Mouse (Mus musculus): ENCODE results near the gene Hoxb13. TPM values are rescaled to one million over a fixed set of nuclear protein-coding genes. Genes with fewer than 3 reads are reported as not detected.

Gene Hoxb13
- total RNA-seq, 2 experiments from 2014 or later, result not detected

- DNase-seq (ENCODE audit: extremely low spot score in 1 of 2, low spot score in 1 of 2), result no peak
These were observed 6.8 kb upstream of the Hoxb13 start for GRCm38 (mm10) chr11:96187321-96187720.

- DNase-seq (ENCODE audit: extremely low spot score in 1 of 2, low spot score in 1 of 2), result no peak
These were observed 4.2 kb upstream of the Hoxb13 start for GRCm38 (mm10) chr11:96189810-96190522.

- no peak for DNase-seq (ENCODE audit: extremely low spot score in 1 of 2, low spot score in 1 of 2)
These were observed 3.0 kb upstream of the Hoxb13 start for GRCm38 (mm10) chr11:96191132-96191531.

- DNase-seq (ENCODE audit: extremely low spot score in 1 of 2, low spot score in 1 of 2), result no peak
These were observed 240 bp downstream of the Hoxb13 start for GRCm38 (mm10) chr11:96194401-96194710.

GRCm38 (mm10) chr11:96194961-96195640, 985 bp downstream of the Hoxb13 start:
- no peak for DNase-seq (ENCODE audit: extremely low spot score in 1 of 2, low spot score in 1 of 2)

GRCm38 (mm10) chr11:96195769-96196280, 1.7 kb downstream of the Hoxb13 start:
- DNase-seq (ENCODE audit: extremely low spot score in 1 of 2, low spot score in 1 of 2), result no peak

- peak in 1 of 2 experiments; percentile 44 for DNase-seq (ENCODE audit: extremely low spot score in 1 of 2, low spot score in 1 of 2)
These were observed 4.5 kb downstream of the Hoxb13 start for GRCm38 (mm10) chr11:96198642-96199041.

- no peak for DNase-seq (ENCODE audit: extremely low spot score in 1 of 2, low spot score in 1 of 2)
These were observed 5.3 kb downstream of the Hoxb13 start for GRCm38 (mm10) chr11:96199181-96200086.

GRCm38 (mm10) chr11:96200183-96200655, 6.1 kb downstream of the Hoxb13 start:
- no peak for DNase-seq (ENCODE audit: extremely low spot score in 1 of 2, low spot score in 1 of 2)

GRCm38 (mm10) chr11:96201741-96202140, 7.6 kb downstream of the Hoxb13 start:
- DNase-seq (ENCODE audit: extremely low spot score in 1 of 2, low spot score in 1 of 2), result no peak

- DNase-seq (ENCODE audit: extremely low spot score in 1 of 2, low spot score in 1 of 2), result no peak
These were observed 8.4 kb downstream of the Hoxb13 start for GRCm38 (mm10) chr11:96202401-96203081.

GRCm38 (mm10) chr11:96203182-96203788, 9.2 kb downstream of the Hoxb13 start:
- no peak for DNase-seq (ENCODE audit: extremely low spot score in 1 of 2, low spot score in 1 of 2)

- DNase-seq (ENCODE audit: extremely low spot score in 1 of 2, low spot score in 1 of 2), result no peak
These were observed 9.7 kb downstream of the Hoxb13 start for GRCm38 (mm10) chr11:96203789-96204186.

GRCm38 (mm10) chr11:96204351-96204750, 10.2 kb downstream of the Hoxb13 start:
- no peak for DNase-seq (ENCODE audit: extremely low spot score in 1 of 2, low spot score in 1 of 2)

- no peak for DNase-seq (ENCODE audit: extremely low spot score in 1 of 2, low spot score in 1 of 2)
These were observed 11.5 kb downstream of the Hoxb13 start for GRCm38 (mm10) chr11:96205426-96206131.

GRCm38 (mm10) chr11:96223813-96224212, 29.7 kb downstream of the Hoxb13 start:
- DNase-seq (ENCODE audit: extremely low spot score in 1 of 2, low spot score in 1 of 2), result no peak

- no peak for DNase-seq (ENCODE audit: extremely low spot score in 1 of 2, low spot score in 1 of 2)
These were observed 33.6 kb downstream of the Hoxb13 start for GRCm38 (mm10) chr11:96227676-96228075.

GRCm38 (mm10) chr11:96234906-96235305, 40.8 kb downstream of the Hoxb13 start:
- peak; percentile 33 to 52 for DNase-seq (ENCODE audit: extremely low spot score in 1 of 2, low spot score in 1 of 2)

- peak in 1 of 2 experiments; percentile 63 for DNase-seq (ENCODE audit: extremely low spot score in 1 of 2, low spot score in 1 of 2)
These were observed 46.1 kb downstream of the Hoxb13 start for GRCm38 (mm10) chr11:96240211-96240610.

Measured in layer of hippocampus, postnatal 25 days (tissue).